ENCODE assay signal across 16 mouse cellular contexts in genomic region chr9:31529021-31529420, GRCm38 (mm10).
"Had no signal": no experiment of that assay in that cellular context is flagged by ENCODE, and none has a peak within 500 bp of the region (broad histone marks: within the 10 kb centered on the region; RNA-seq: fewer than 3 reads in every experiment).

No protein-coding gene starts in this region.

- H3K27me3 ChIP-seq: neural tube, embryonic 12.5 days; neural tube, embryonic 13.5 days; neural tube, embryonic 15.5 days; stomach, embryonic 15.5 days had no signal

- H3K4me2 ChIP-seq: neural tube, embryonic 12.5 days; neural tube, embryonic 13.5 days; neural tube, embryonic 15.5 days; stomach, embryonic 15.5 days had no signal

- H3K27ac ChIP-seq: neural tube, embryonic 12.5 days; neural tube, embryonic 13.5 days; neural tube, embryonic 15.5 days; stomach, embryonic 15.5 days had no signal

- H3K9me3 ChIP-seq: neural tube, embryonic 12.5 days; neural tube, embryonic 13.5 days; neural tube, embryonic 15.5 days; stomach, embryonic 15.5 days had no signal

- DNase-seq: retina, postnatal 1 day; right cerebral cortex, adult 18-20 months; right cerebral cortex, postnatal 14 days; right cerebral cortex, postnatal 25 days; right cerebral cortex, postnatal 4 days; spleen, adult 18-20 months; thymus, adult 18-20 months; thymus, adult 2 months; thymus, postnatal 14 days; thymus, postnatal 25 days; thymus, postnatal 36 days; thymus, postnatal 4 days had no signal

- H3K4me1 ChIP-seq: neural tube, embryonic 12.5 days; neural tube, embryonic 13.5 days; neural tube, embryonic 15.5 days; stomach, embryonic 15.5 days had no signal

- H3K4me3 ChIP-seq: neural tube, embryonic 12.5 days; neural tube, embryonic 13.5 days; neural tube, embryonic 15.5 days; stomach, embryonic 15.5 days had no signal

- H3K36me3 ChIP-seq: neural tube, embryonic 12.5 days; neural tube, embryonic 13.5 days; neural tube, embryonic 15.5 days; stomach, embryonic 15.5 days had no signal

- H3K9ac ChIP-seq: neural tube, embryonic 12.5 days; neural tube, embryonic 13.5 days; neural tube, embryonic 15.5 days; stomach, embryonic 15.5 days had no signal
